Mouse (Mus musculus): ENCODE measurements around the gene Mthfd1l. TPM values are rescaled to one million over a fixed set of nuclear protein-coding genes. Genes with fewer than 3 reads are reported as not detected.

The Mthfd1l gene
- polyA plus RNA-seq, 1 experiment from 2014 or later = 5.3 TPM

DNA sequence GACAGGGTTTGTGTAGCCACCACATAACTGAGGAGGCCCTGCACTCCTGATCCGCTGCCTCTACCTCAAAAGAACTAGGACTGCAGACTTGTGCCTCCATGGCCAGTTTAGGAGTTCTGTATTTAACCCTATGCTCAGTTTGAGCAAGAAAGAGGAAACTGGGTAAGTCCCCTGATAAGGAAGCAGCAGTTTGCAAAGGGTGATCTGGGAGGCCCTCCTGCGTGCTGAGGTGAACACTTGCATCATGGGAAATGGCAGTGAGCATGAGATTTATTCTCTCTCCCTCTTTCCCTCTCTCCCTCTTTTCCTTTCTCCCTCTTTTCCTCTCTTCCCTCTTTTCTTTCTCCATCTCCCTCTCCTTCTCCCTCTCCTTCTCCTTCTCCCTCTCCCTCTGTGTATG, 209.5 kb downstream of the Mthfd1l start:
- Histone ChIP-seq H3K36me3 (ENCODE audit: control insufficient read depth, insufficient read depth) (no peaks in the 10 kb centered on the region), H3K4me1 (replicated peaks; ENCODE audit: control insufficient read depth, insufficient read depth, low read length) (no peaks in the 10 kb centered on the region), H3K27me3 (replicated peaks; ENCODE audit: control insufficient read depth, insufficient read depth, low read length) (no peaks in the 10 kb centered on the region), H3K9ac (ENCODE audit: low read depth, low read length) (no peak overlapping the region), H3K4me3 (ENCODE audit: low read depth, low read length) (no peak overlapping the region), H3K4me2 (replicated peaks; ENCODE audit: low read depth) (no peak overlapping the region), H3K9me3 (ENCODE audit: control insufficient read depth) (no peaks in the 10 kb centered on the region), H3K27ac (ENCODE audit: low read depth, low read length) (no peak overlapping the region)
- TF ChIP-seq CTCF (IDR thresholded peaks at IDR 0.05; ENCODE audit: low read depth) = no peak
- no peak for ATAC-seq
- WGBS = 65% methylated on average over 2 of the region's 2 CpGs

DNA sequence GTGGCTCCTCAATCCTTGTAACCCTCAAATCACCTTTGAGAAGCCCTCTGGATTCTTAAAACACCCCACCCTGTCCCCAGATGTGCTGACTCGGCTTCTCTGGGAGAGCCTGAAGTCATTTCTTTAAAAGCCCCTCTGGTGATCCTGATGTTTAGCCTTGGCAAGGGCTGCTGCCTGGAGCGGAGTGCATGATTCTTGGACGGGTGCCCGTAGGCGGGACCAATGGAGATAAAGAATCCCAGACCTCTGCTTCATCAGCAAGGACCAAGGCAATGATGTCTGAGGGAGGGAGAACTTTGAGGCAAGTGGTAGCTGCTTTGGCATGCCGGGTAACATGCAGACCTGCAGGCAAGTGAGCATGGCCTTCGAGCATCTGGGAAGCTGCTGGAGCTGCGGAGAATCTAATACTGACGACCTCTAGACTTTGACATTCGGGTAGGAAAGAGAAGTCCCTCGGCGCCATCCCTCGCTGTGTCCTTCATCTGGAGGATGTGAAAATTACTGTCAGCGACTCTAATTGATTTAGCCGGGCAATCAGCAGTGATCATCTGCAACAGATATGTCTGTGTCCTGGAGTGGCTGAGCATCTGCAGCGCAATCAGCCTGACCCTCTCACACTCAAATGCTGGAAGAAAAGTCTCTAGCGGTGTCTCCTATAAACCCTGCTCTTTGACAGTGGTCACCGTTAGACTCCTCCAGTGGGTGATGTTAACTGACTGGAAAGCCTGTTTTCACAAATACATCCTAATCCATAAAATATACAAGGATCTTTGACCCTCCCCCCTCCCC, 215.9 kb downstream of the Mthfd1l start:
- no peak for ATAC-seq
- WGBS = 69% methylated on average over 18 of the region's 18 CpGs

DNA sequence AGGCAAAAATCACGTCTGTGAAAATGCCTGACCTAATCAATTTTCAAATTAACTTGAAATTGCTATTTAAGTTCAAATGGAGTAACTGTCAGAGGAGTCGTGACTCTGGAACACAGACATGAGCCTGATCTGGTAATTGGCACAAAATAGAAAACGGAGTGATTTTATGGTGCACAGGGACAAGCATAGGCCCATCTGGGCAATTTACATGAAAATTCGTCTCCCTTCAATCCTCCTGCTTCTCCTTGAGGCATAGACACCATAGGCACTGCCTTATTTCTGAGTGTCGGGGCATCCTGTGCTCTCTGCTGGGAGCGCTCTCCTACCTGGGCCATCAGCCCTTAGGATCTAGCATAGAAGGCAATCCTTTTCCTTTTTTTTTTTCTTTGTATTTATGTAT, 216.5 kb downstream of the Mthfd1l start:
- 86% methylated on average over 6 of the region's 6 CpGs for WGBS
- no peak overlapping the region for H3K27ac ChIP-seq (ENCODE audit: low read depth, low read length)

More for the DNA sequence above, 215.9 kb downstream of the Mthfd1l start:
- Histone ChIP-seq H3K27me3 (replicated peaks; ENCODE audit: control insufficient read depth, insufficient read depth, low read length) (no peaks in the 10 kb centered on the region), H3K36me3 (ENCODE audit: control insufficient read depth, insufficient read depth) (no peaks in the 10 kb centered on the region), H3K4me3 (ENCODE audit: low read depth, low read length) (no peak overlapping the region), H3K9me3 (ENCODE audit: control insufficient read depth) (no peaks in the 10 kb centered on the region), H3K27ac (ENCODE audit: low read depth, low read length) (no peak overlapping the region), H3K4me2 (replicated peaks; ENCODE audit: low read depth) (no peak overlapping the region), H3K9ac (ENCODE audit: low read depth, low read length) (no peak overlapping the region), H3K4me1 (replicated peaks; ENCODE audit: control insufficient read depth, insufficient read depth, low read length) (no peaks in the 10 kb centered on the region)
- TF ChIP-seq CTCF (IDR thresholded peaks at IDR 0.05; ENCODE audit: low read depth) = no peak

DNA sequence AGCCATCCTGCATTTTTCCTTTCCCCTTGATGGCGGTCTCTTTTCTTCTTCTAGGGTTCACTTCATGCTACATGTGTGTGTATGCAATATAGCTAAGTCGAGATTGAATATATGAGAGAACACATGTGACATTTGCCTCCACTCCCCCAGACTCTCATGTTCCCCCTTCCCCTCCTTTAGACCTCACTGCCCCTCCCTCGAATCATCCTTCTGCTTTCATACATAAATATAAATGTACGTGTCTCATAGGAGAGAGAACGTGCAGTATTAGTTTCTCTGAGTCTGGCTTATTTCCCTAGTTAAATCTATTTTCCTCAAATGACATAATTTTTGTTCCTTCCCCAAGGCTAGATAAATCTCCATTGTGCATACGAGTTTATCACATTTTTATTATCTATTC, 226.1 kb downstream of the Mthfd1l start:
- 76% methylated on average over 6 of the region's 6 CpGs for WGBS
- Histone ChIP-seq H3K4me2 (replicated peaks; ENCODE audit: low read depth) (no peak overlapping the region), H3K4me3 (ENCODE audit: low read depth, low read length) (no peak overlapping the region), H3K27me3 (replicated peaks; ENCODE audit: control insufficient read depth, insufficient read depth, low read length) (no peaks in the 10 kb centered on the region), H3K4me1 (replicated peaks; ENCODE audit: control insufficient read depth, insufficient read depth, low read length) (no peaks in the 10 kb centered on the region), H3K27ac (ENCODE audit: low read depth, low read length) (no peak overlapping the region), H3K9ac (ENCODE audit: low read depth, low read length) (no peak overlapping the region), H3K36me3 (ENCODE audit: control insufficient read depth, insufficient read depth) (no peaks in the 10 kb centered on the region), H3K9me3 (ENCODE audit: control insufficient read depth) (no peaks in the 10 kb centered on the region)
- no peak for ATAC-seq
- TF ChIP-seq CTCF (IDR thresholded peaks at IDR 0.05; ENCODE audit: low read depth) = no peak

More for the DNA sequence above, 216.5 kb downstream of the Mthfd1l start:
- Histone ChIP-seq H3K36me3 (ENCODE audit: control insufficient read depth, insufficient read depth) (no peaks in the 10 kb centered on the region), H3K4me2 (replicated peaks; ENCODE audit: low read depth) (no peak overlapping the region), H3K9me3 (ENCODE audit: control insufficient read depth) (no peaks in the 10 kb centered on the region), H3K27me3 (replicated peaks; ENCODE audit: control insufficient read depth, insufficient read depth, low read length) (no peaks in the 10 kb centered on the region), H3K4me3 (ENCODE audit: low read depth, low read length) (no peak overlapping the region), H3K4me1 (replicated peaks; ENCODE audit: control insufficient read depth, insufficient read depth, low read length) (no peaks in the 10 kb centered on the region), H3K9ac (ENCODE audit: low read depth, low read length) (no peak overlapping the region)
- ATAC-seq = no peak
- TF ChIP-seq CTCF (IDR thresholded peaks at IDR 0.05; ENCODE audit: low read depth) = no peak

DNA sequence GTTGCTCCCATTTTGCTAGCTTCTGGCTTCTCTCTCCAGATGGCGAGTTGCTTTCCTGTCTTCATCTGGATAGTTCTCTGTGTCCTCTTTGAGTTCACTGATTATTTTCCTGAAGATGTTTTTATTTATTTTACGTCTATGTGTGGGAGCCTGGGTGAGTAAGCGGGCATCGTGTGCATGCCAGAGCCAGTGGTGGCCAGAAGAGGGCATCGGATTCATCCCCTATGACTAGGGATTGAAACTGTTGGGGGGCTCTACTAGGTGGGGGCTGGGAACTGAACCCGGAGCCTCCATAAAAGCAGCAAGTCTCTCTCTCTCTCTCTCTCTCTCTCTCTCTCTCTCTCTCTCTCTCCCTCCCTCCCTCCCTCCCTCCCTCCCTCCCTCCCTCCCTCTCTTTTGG, 227.0 kb downstream of the Mthfd1l start:
- no peak for ATAC-seq
- 0 out of 2 replicates have a peak, but pooled peaks have one; percentile 9 for TF ChIP-seq CTCF (IDR thresholded peaks at IDR 0.05; ENCODE audit: low read depth)
- 87% methylated on average over 6 of the region's 6 CpGs for WGBS
- H3K9me3 ChIP-seq (ENCODE audit: control insufficient read depth) = no peaks in the 10 kb centered on the region
- H3K27me3 ChIP-seq (replicated peaks; ENCODE audit: control insufficient read depth, insufficient read depth, low read length) = no peaks in the 10 kb centered on the region
- no peak overlapping the region for H3K9ac ChIP-seq (ENCODE audit: low read depth, low read length)
- H3K4me2 ChIP-seq (replicated peaks; ENCODE audit: low read depth) = no peak overlapping the region
- no peaks in the 10 kb centered on the region for H3K36me3 ChIP-seq (ENCODE audit: control insufficient read depth, insufficient read depth)
- no peak overlapping the region for H3K4me3 ChIP-seq (ENCODE audit: low read depth, low read length)
- no peak overlapping the region for H3K27ac ChIP-seq (ENCODE audit: low read depth, low read length)
- no peaks in the 10 kb centered on the region for H3K4me1 ChIP-seq (replicated peaks; ENCODE audit: control insufficient read depth, insufficient read depth, low read length)

DNA sequence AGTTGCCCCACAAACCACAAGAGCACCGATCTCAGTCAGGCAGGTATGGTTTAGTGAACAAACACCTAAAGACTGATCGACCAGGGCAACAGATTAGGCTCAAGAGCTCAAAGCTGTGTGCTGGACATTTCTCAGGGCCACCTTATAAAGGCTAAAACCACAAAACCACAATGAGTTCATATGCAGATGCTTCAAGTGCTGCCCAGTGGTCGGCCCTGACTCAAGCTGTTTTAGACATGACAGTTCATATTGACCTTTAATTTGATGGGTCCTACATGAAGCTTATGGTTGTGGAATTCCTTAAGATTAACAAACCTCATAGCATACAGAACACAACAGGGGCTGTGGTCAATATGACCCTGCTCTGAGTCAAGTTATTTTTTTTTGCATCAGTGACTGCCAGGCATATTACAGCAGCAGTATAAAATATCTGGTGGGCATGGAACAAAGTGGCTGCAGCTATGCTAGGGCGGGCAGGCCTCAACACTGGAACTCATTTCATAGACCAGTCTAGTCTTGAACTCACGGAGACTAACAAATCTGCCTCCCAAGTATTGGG, 227.7 kb downstream of the Mthfd1l start:
- H3K9ac ChIP-seq (ENCODE audit: low read depth, low read length) = no peak overlapping the region
- 90% methylated on average over 5 of the region's 5 CpGs for WGBS
- H3K36me3 ChIP-seq (ENCODE audit: control insufficient read depth, insufficient read depth) = no peaks in the 10 kb centered on the region
- no peak overlapping the region for H3K4me2 ChIP-seq (replicated peaks; ENCODE audit: low read depth)
- H3K9me3 ChIP-seq (ENCODE audit: control insufficient read depth) = no peaks in the 10 kb centered on the region
- no peaks in the 10 kb centered on the region for H3K4me1 ChIP-seq (replicated peaks; ENCODE audit: control insufficient read depth, insufficient read depth, low read length)
- no peak for ATAC-seq
- H3K27ac ChIP-seq (ENCODE audit: low read depth, low read length) = no peak overlapping the region
- H3K27me3 ChIP-seq (replicated peaks; ENCODE audit: control insufficient read depth, insufficient read depth, low read length) = no peaks in the 10 kb centered on the region
- TF ChIP-seq CTCF (IDR thresholded peaks at IDR 0.05; ENCODE audit: low read depth) = no peak
- H3K4me3 ChIP-seq (ENCODE audit: low read depth, low read length) = no peak overlapping the region
